Mouse (Mus musculus) G1E (cell line): ENCODE results near the gene Apba3. TPM values are rescaled to one million over a fixed set of nuclear protein-coding genes. Genes with fewer than 3 reads are reported as not detected.
A peak's percentile ranks its signal among the peaks of the same experiment; 100 is the strongest.

Source experiments
- ATAC-seq: 2 replicates; pipeline ENCODE4 v1.8.0; 2016; ENCODE audit warnings: mild to moderate bottlenecking; ENCODE audit not compliant: insufficient number of reproducible peaks, poor library complexity, low FRiP score, severe bottlenecking; ENCODE audit errors: extremely low read depth
- DNase-seq: peaks from one replicate; pipeline ENCODE4 v3.0.0; 2012; ENCODE audit warnings: low spot score
- H3K27me3 ChIP-seq: 2 replicates; pipeline ENCODE4 v1.6.1; 2012; ENCODE audit warnings: mild to moderate bottlenecking, low read length, inconsistent platforms; ENCODE audit not compliant: insufficient read depth
- H3K36me3 ChIP-seq: replicated peaks from 2 replicates; pipeline ENCODE3; 2012; ENCODE audit warnings: mild to moderate bottlenecking, inconsistent platforms
- H3K4me1 ChIP-seq: 2 replicates; pipeline ENCODE4 v1.6.1; 2012; ENCODE audit warnings: low read depth, low read length, inconsistent platforms, mixed read lengths; ENCODE audit not compliant: insufficient read depth
- H3K4me3 ChIP-seq: 2 replicates; pipeline ENCODE4 v1.5.1; 2012; ENCODE audit warnings: low read depth, mild to moderate bottlenecking, inconsistent platforms, low read length, moderate library complexity, mixed read lengths
- H3K9me3 ChIP-seq: replicated peaks from 2 replicates; pipeline ENCODE4 v1.6.1; 2012; ENCODE audit warnings: inconsistent platforms
- CTCF ChIP-seq: IDR thresholded peaks from 2 replicates; pipeline ENCODE4 v1.5.1; 2012; ENCODE audit warnings: low read depth, low read length, inconsistent platforms, mixed read lengths
- GATA1 ChIP-seq: IDR thresholded peaks from 2 replicates; pipeline ENCODE4 v1.6.1; 2012; ENCODE audit warnings: borderline replicate concordance, low read length, inconsistent platforms, mixed read lengths
- GATA2 ChIP-seq: IDR thresholded peaks from 2 replicates; pipeline ENCODE4 v1.6.1; 2012; ENCODE audit warnings: low read depth, low read length, inconsistent platforms, borderline replicate concordance
- POLR2AphosphoS5 ChIP-seq: IDR thresholded peaks from 2 replicates; pipeline ENCODE4 v1.6.1; 2012; ENCODE audit warnings: low read depth, low read length, inconsistent platforms; ENCODE audit not compliant: insufficient replicate concordance
- TAL1 ChIP-seq: conservative IDR thresholded peaks from 2 replicates; pipeline ENCODE4 v1.6.1; 2012; ENCODE audit warnings: low read depth, low read length, inconsistent platforms, mixed read lengths
- polyA plus RNA-seq: library from polyadenylated mRNA; stranded (reverse); fragments of >175 nt; gene quantifications from 2 replicates; pipeline ENCODE4 v1.2.3, GENCODE M21; 2012
- total RNA-seq, 2 experiments: library from RNA; stranded (forward) in 1 of 2; stranded (reverse) in 1 of 2; fragments of 200-1000 nt in 1 of 2; fragments of >200 nt in 1 of 2; fragmentation: Nextera tagmentation in 1 of 2; gene quantifications; 2 replicates each; pipeline ENCODE4 v1.2.3; 2014 to 2017

Gene Apba3
- total and polyA plus RNA-seq, 3 experiments, result 27.9 to 113 (median 44.6) TPM

DNA sequence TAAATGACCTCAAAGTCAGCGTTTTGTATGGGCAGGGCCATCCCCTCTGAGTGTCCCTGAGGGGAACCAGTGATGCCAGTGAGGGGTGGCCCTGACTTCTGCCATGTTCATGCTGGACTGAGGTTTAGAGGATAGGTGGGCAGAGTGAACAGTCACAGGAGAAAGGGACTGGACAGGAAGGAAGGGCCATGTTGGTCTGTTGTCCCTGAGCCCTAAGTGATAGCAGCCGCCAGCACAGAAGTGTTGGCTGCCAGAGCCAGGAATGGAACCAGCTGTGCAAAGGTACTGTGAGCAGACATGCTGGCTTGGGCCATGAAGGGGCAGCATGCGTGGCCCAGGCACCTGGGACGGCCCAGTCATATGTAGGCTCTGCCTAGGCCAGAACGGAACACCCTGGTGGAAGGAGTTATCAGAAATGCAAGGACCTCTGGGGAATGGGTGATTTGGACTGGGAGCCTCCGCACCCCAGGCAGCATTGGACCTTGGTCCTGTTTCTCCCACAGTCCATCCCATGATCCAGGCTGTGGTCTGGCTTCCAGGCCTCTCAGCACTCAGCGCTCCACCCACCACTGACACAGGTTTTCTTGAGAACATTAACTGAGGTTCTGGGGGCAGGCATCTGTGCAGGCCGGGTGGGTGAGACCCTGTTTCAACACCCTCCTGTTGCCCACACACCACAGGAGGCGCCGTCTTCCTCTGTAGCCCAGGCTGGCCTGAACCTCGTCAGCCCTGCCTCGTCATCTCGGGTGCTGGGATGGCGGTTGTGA lies 33.0 kb downstream of the Apba3 start:
- Histone ChIP-seq H3K4me3 (peak overlapping the region; percentile 36; the same call in 1 of the 2 replicates), H3K36me3 (peaks cover 94% of the 10 kb centered on the region), H3K27me3 (no peaks in the 10 kb centered on the region), H3K4me1 (peaks cover 99% of the 10 kb centered on the region), H3K9me3 (no peaks in the 10 kb centered on the region)
- ATAC-seq (no peak), DNase-seq (no peak)
- TF ChIP-seq CTCF (no peak), GATA2 (no peak), GATA1 (no peak), POLR2AphosphoS5 (no peak)

DNA sequence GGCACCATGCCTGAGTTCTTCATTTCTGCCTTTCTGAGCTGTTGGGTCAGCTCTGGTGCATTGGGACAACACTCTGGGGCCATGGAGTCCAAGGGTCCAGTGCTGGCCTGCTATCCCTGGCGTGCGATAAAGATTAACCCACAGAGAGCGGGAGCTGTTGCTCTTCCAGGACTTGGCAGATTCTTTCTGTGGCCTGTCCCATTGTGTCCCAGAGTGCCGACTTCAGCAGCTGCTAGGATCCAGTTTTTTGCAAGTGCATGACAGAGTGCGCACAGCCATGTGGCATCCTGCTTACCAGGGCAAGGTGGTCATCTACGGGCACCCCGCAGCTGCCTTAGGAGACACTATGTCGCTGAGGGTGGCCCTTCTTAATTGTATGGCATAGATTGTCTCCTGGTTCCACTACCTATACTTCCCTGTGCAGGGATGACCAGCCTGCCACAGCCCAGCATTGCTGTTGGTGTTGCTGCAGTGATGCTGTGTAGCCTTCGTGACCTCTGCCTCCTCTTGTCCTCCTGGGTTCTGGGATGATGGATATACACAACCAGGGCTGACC lies 33.7 kb downstream of the Apba3 start:
- Histone ChIP-seq H3K36me3 (peaks cover 94% of the 10 kb centered on the region), H3K4me3 (peak overlapping the region; percentile 36; the same call in 1 of the 2 replicates), H3K9me3 (no peaks in the 10 kb centered on the region), H3K27me3 (no peaks in the 10 kb centered on the region), H3K4me1 (peaks cover 99% of the 10 kb centered on the region)
- no peak for DNase-seq
- TF ChIP-seq GATA2 (no peak), TAL1 (no peak), CTCF (no peak), GATA1 (no peak), POLR2AphosphoS5 (no peak)
- ATAC-seq, result no peak

DNA sequence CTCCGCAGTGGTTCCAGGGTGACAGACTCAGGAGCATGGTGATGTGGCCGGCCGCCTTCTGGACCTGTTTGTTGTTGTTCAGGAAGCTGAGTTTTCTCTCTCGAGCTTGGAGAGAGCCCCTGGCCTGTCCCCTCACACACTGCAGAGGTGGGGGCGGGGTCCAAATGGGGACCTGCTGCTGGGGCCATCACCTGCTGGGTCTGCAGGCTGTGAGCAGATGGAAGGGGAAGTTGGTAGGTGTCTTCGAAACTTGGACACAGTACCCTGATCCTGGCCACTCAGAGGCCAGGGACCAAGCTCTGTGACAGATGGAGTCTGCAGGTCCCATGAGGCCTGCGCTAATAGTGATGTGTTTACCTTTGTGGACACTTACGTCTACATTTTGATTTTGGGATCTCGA lies 34.6 kb downstream of the Apba3 start:
- no peak for DNase-seq
- TF ChIP-seq GATA2, result no peak
- TF ChIP-seq GATA1, result no peak
- no peak for TF ChIP-seq CTCF
- TF ChIP-seq POLR2AphosphoS5, result no peak
- no peak for TF ChIP-seq TAL1
- H3K27me3 ChIP-seq, result no peaks in the 10 kb centered on the region
- H3K4me1 ChIP-seq, result peaks cover 97% of the 10 kb centered on the region
- no peak for ATAC-seq
- peaks cover 94% of the 10 kb centered on the region for H3K36me3 ChIP-seq
- H3K4me3 ChIP-seq, result no peak overlapping the region; the same call in 1 of the 2 replicates
- no peaks in the 10 kb centered on the region for H3K9me3 ChIP-seq

DNA sequence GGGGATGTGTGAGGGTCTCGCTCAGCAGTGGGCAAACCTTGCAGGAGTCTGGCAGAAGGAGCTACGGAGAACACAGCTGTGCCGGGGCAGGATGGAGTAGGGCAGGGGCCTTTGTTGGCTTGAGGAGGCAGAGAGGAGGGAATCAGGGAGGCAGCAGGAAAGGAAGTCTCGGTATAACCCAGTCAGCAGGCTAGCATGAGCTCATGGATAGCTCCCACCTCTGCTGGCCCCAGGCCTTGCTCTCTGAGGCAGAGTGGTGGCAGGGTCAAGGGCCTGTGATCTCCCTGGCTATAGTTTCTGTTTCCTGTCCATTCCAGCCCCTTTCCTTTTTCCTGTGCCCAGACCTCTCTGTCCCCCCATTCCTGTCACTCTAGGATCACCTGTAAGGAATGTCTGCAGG lies 35.5 kb downstream of the Apba3 start:
- H3K9me3 ChIP-seq, result no peaks in the 10 kb centered on the region
- H3K36me3 ChIP-seq, result peaks cover 96% of the 10 kb centered on the region
- ATAC-seq (no peak), DNase-seq (no peak)
- peak overlapping the region; percentile 69; the same call in 1 of the 2 replicates for H3K4me3 ChIP-seq
- no peak for TF ChIP-seq CTCF
- H3K27me3 ChIP-seq, result no peaks in the 10 kb centered on the region
- peaks cover 94% of the 10 kb centered on the region for H3K4me1 ChIP-seq

DNA sequence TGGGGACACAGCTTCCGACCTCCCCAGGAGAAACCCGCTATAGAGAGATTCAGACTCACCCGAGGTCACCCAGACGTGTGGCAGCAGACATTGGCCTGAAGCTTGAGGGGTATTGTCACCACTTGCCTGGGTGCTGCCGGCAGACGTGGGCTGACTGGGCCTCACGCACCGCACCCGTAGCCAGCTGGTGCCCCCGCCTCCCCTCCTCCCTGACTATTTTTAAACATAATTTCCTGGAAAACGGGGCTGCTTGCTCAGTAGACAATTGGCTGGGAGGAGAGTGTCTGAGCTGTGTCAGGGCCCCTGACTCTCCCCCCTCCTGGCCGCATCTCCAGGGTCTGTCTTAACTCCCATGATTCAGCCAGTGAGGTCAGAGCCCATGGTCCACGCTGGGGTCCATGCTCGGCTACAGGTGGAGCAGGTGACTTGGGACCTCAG lies 36.0 kb downstream of the Apba3 start:
- no peaks in the 10 kb centered on the region for H3K27me3 ChIP-seq
- DNase-seq (peak; percentile 66), ATAC-seq (peak; percentile 55)
- H3K4me1 ChIP-seq, result peaks cover 94% of the 10 kb centered on the region
- no peaks in the 10 kb centered on the region for H3K9me3 ChIP-seq
- H3K36me3 ChIP-seq, result peaks cover 96% of the 10 kb centered on the region
- no peak for TF ChIP-seq TAL1
- no peak for TF ChIP-seq GATA2
- TF ChIP-seq GATA1, result no peak
- no peak for TF ChIP-seq POLR2AphosphoS5
- TF ChIP-seq CTCF, result no peak
- H3K4me3 ChIP-seq, result peak overlapping the region; percentile 69; the same call in 1 of the 2 replicates

DNA sequence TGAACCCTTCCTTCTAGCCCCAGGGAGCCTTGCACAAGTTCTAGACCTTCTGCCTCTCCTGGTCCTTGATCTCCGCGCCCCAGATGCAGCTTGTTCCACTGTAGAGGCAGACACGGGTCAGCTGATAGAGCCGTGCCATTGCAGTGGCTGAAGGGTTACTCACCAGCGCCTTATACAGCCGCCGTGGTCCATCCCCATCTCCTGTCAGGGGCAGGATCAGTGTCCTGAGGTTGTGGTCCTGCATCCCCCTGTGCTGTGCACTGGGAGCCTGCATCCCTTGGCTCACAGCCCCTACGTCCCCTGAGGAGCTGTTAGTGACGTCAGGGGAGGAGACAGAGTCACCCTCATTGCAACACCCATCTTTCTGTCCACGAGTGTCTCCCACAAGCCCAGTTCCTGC lies 36.5 kb downstream of the Apba3 start:
- DNase-seq, result no peak
- Histone ChIP-seq H3K4me1 (peaks cover 90% of the 10 kb centered on the region), H3K36me3 (peaks cover 96% of the 10 kb centered on the region), H3K9me3 (no peaks in the 10 kb centered on the region), H3K4me3 (peak overlapping the region; percentile 69; the same call in 1 of the 2 replicates), H3K27me3 (no peaks in the 10 kb centered on the region)
- ATAC-seq, result 0 out of 2 replicates have a peak, but pooled peaks have one; percentile 6
- TF ChIP-seq TAL1, result no peak
- no peak for TF ChIP-seq POLR2AphosphoS5
- no peak for TF ChIP-seq CTCF
- TF ChIP-seq GATA2, result no peak
- TF ChIP-seq GATA1, result no peak
